Mouse (Mus musculus) erythroblast, embryonic 14.5 days (primary cell): ENCODE data around the gene Pih1d2.

ENCODE experiments used
- GATA1 ChIP-seq: IDR thresholded peaks from 2 replicates; pipeline ENCODE4 v1.6.1; 2012; ENCODE audit warnings: low read length, inconsistent platforms, mixed read lengths
- TAL1 ChIP-seq: IDR thresholded peaks from 3 replicates; pipeline ENCODE4 v1.6.1; 2012; ENCODE audit warnings: low read length, inconsistent platforms, mixed read lengths

GRCm38 (mm10) chr9:50604338-50604737 lies 12.8 kb upstream of the Pih1d2 start:
- no peak for TF ChIP-seq TAL1
- TF ChIP-seq GATA1: peak; percentile 22; the same call in 1 of the 2 replicates
